Mouse (Mus musculus) bone marrow macrophage, adult 2 months (primary cell): Measurements from ENCODE around the gene Bub1b.

Experiments
- CTCF ChIP-seq: IDR thresholded peaks from 2 replicates; pipeline ENCODE4 v1.5.1; 2012; ENCODE audit warnings: low read depth, mild to moderate bottlenecking, low read length, moderate library complexity
- POLR2A ChIP-seq: IDR thresholded peaks from 2 replicates; pipeline ENCODE4 v1.6.1; 2012; ENCODE audit warnings: mild to moderate bottlenecking, low read depth, low read length, borderline replicate concordance

DNA sequence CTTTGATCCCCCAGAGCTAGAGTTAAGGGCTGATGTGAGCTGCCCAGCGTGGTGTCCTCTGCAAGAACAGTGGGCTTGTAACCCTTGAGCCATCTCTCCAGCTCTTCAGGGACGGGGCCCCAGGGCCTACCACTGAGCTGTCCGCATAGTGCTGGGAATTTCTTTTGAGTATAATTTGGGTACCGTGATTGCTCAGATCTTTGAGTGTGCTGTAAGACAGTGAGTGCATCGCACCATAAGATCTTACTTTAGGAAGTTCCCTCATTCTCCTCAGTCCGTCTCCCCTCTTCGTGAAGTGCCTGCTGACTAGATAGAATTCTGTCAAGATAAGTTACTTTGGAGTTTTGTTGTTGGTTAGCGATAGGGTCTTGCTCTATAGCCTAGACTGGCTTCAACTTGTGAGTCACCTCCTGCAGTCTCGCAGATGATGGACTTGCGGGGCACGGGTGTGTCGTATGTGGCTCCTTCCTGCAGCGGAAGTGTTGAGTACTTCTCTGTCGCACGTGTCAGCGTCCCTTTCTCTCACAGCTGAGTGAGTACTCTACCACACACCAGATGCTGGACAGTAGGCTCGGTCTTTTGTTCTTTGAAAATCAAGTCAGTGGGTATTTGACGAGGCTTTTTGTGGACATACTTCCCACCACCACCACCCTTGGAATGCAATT lies 3.7 kb downstream of the Bub1b start:
- TF ChIP-seq POLR2A (no peak), CTCF (no peak)
